Mouse (Mus musculus) urinary bladder, adult 18-20 months (tissue): ENCODE data around the gene Zfp345.
A peak's percentile ranks its signal among the peaks of the same experiment; 100 is the strongest.
"Not testable (repeated sequence)": the region's sequence is repeated elsewhere in the genome, so short reads cannot be mapped to it uniquely, and the experiment has no call there.

Source experiments
- DNase-seq, 2 experiments: peaks; one replicate each; pipeline ENCODE4 v3.0.0; 2022; ENCODE audit warnings: low spot score in 2 of 2, mixed read lengths in 2 of 2

Gene Zfp345

GRCm38 (mm10) chr2:150484939-150485778 lies at the start of gene Zfp345:
Zfp345 (minus strand) TSS chr2:150485091.
- not testable (repeated sequence) for DNase-seq

GRCm38 (mm10) chr2:150525703-150526207 lies 40.9 kb upstream of the Zfp345 start:
- DNase-seq = no peak

GRCm38 (mm10) chr2:150512837-150513236 lies 27.9 kb upstream of the Zfp345 start:
- DNase-seq = no peak

GRCm38 (mm10) chr2:150500124-150500973 lies 15.5 kb upstream of the Zfp345 start:
- not testable (repeated sequence) for DNase-seq

GRCm38 (mm10) chr2:150493031-150493430 lies 8.1 kb upstream of the Zfp345 start:
- no peak for DNase-seq

GRCm38 (mm10) chr2:150451180-150451919 lies 33.5 kb downstream of the Zfp345 start, which contains the start of gene Zfp442:
Zfp442 (minus strand) TSS chr2:150451486.
- peak; percentile 63 to 68 for DNase-seq

GRCm38 (mm10) chr2:150439084-150439483 lies 45.8 kb downstream of the Zfp345 start:
- peak in 1 of 2 experiments; percentile 3 for DNase-seq
